Mouse (Mus musculus) ES-E14 (cell line): Measurements from ENCODE around the gene Cda. TPM values are rescaled to one million over a fixed set of nuclear protein-coding genes. Genes with fewer than 3 reads are reported as not detected.

ENCODE experiments used
- DNase-seq: peaks from one replicate; pipeline ENCODE4 v3.0.0-alpha.2; 2013; ENCODE audit warnings: low read depth, low spot score
- H3K27ac ChIP-seq: 2 replicates; pipeline ENCODE4 v1.5.1; 2012; ENCODE audit warnings: low read depth, mild to moderate bottlenecking, low read length, moderate library complexity, mixed read lengths; ENCODE audit not compliant: poor library complexity, insufficient read depth, severe bottlenecking
- H3K36me3 ChIP-seq: 2 replicates; pipeline ENCODE4 v1.6.1; 2012; ENCODE audit warnings: mild to moderate bottlenecking, low read length, moderate library complexity, mixed read lengths; ENCODE audit not compliant: control insufficient read depth, poor library complexity, insufficient read depth, severe bottlenecking
- H3K4me1 ChIP-seq, 2 experiments: fragments of 150-350 bp in 1 of 2; sonication (generic) in 1 of 2; 2 replicates each; pipeline ENCODE4 v1.6.1; 2012; ENCODE audit warnings: low read length in 2 of 2, mild to moderate bottlenecking in 1 of 2, mixed read lengths in 1 of 2; ENCODE audit not compliant: control insufficient read depth in 2 of 2, insufficient read depth in 2 of 2, poor library complexity in 1 of 2
- H3K4me3 ChIP-seq, 2 experiments: fragments of 150-350 bp in 1 of 2; sonication (generic) in 1 of 2; 2 replicates each; pipeline ENCODE4 v1.5.1; 2012; ENCODE audit warnings: low read length in 2 of 2, low read depth in 1 of 2, mild to moderate bottlenecking in 1 of 2, mixed read lengths in 1 of 2; ENCODE audit not compliant: insufficient read depth in 1 of 2, poor library complexity in 1 of 2, severe bottlenecking in 1 of 2
- H3K9ac ChIP-seq: 2 replicates; pipeline ENCODE4 v1.6.1; 2012; ENCODE audit warnings: low read depth, mild to moderate bottlenecking, low read length, mixed read lengths; ENCODE audit not compliant: poor library complexity, insufficient read depth, severe bottlenecking
- H3K9me3 ChIP-seq: fragments of 150-350 bp; sonication (generic); 2 replicates; pipeline ENCODE4 v1.6.1; 2012; ENCODE audit warnings: low read depth, mild to moderate bottlenecking, low read length; ENCODE audit not compliant: control insufficient read depth, insufficient read depth
- CHD2 ChIP-seq: IDR thresholded peaks from 2 replicates; pipeline ENCODE4 v1.6.1; 2014; ENCODE audit warnings: mild to moderate bottlenecking, low read depth, low read length, inconsistent platforms
- HCFC1 ChIP-seq: IDR thresholded peaks from 2 replicates; pipeline ENCODE4 v1.6.1; 2012; ENCODE audit warnings: low read length, inconsistent platforms, borderline replicate concordance; ENCODE audit not compliant: insufficient read depth
- MAFK ChIP-seq: IDR thresholded peaks from 2 replicates; pipeline ENCODE4 v1.6.1; 2014; ENCODE audit warnings: mild to moderate bottlenecking, low read depth, low read length, inconsistent platforms; ENCODE audit not compliant: insufficient read depth
- ZC3H11A ChIP-seq: IDR thresholded peaks from 2 replicates; pipeline ENCODE4 v1.6.1; 2012; ENCODE audit warnings: low read depth, mild to moderate bottlenecking, inconsistent platforms, low read length, borderline replicate concordance
- ZNF384 ChIP-seq: IDR thresholded peaks from 2 replicates; pipeline ENCODE4 v1.6.1; 2012; ENCODE audit warnings: low read depth, low read length, inconsistent platforms
- in situ Hi-C, 2 experiments: fragments of 600-800 bp; cut with MboI; formaldehyde crosslinking; loops; one replicate each; pipeline ENCODE4 v1.15.1; 2025; ENCODE audit warnings: low sequenced_read_pairs in 2 of 2, inconsistent platforms in 1 of 2; ENCODE audit not compliant: unreplicated experiment in 2 of 2
- total RNA-seq: library from RNA; depleted of rRNA; stranded (reverse); fragments of 300-350 nt; gene quantifications from 2 replicates; pipeline ENCODE4 v1.2.3, GENCODE M21; 2012

The Cda gene
- total RNA-seq, 1 experiment, result 3.1 TPM

GRCm38 (mm10) chr4:138326077-138326695 is 41.6 kb downstream of the Cda start, which contains the start of gene Pink1:
Gene Pink1 (minus strand): TSS chr4:138326307.
- in situ Hi-C loops, result loop anchor here in 1 of 2 experiments (10.0 kb wide), 1 partner anchor 99 kb away; no protein-coding TSS in a partner anchor
- Histone ChIP-seq H3K4me3 (peak within 1 kb of the TSS; percentile 88 to 97), H3K9ac (peak within 1 kb of the TSS; percentile 85), H3K36me3 (no peaks in the 10 kb centered on the region; the same call in 1 of the 2 replicates), H3K27ac (peak within 1 kb of the TSS; percentile 66), H3K9me3 (0 out of 2 replicates have a peak, but pooled peaks cover 2% of the 10 kb centered on the region), H3K4me1 (peaks cover 2 to 10% of the 10 kb centered on the region in 2 experiments)
- TF ChIP-seq ZNF384, result no peak
- TF ChIP-seq CHD2, result no peak
- TF ChIP-seq ZC3H11A, result peak; percentile 14; the same call in 1 of the 2 replicates
- no peak for TF ChIP-seq HCFC1
- TF ChIP-seq MAFK, result no peak
- DNase-seq, result peak; percentile 62

- TF ChIP-seq ZNF384 (no peak), HCFC1 (0 out of 2 replicates have a peak, but pooled peaks have one; percentile 16)
- Histone ChIP-seq H3K4me3 (peak overlapping the region; percentile 88 to 97), H3K9me3 (0 out of 2 replicates have a peak, but pooled peaks cover 2% of the 10 kb centered on the region), H3K9ac (peak overlapping the region; percentile 85), H3K4me1 (peaks cover 2 to 10% of the 10 kb centered on the region in 2 experiments), H3K27ac (peak overlapping the region; percentile 66), H3K36me3 (no peaks in the 10 kb centered on the region; the same call in 1 of the 2 replicates)
- DNase-seq, result peak; percentile 93
- in situ Hi-C loops, result loop anchor here in 1 of 2 experiments (10.0 kb wide), 1 partner anchor 99 kb away; no protein-coding TSS in a partner anchor
Observed at GRCm38 (mm10) chr4:138325466-138326076, 42.2 kb downstream of the Cda start.

- no peaks in the 10 kb centered on the region; the same call in 1 of the 2 replicates for H3K36me3 ChIP-seq
- no peak for DNase-seq
- in situ Hi-C loops, result loop anchor here in 1 of 2 experiments (10.0 kb wide), 1 partner anchor 100 kb away; no protein-coding TSS in a partner anchor
- 0 out of 2 replicates have a peak, but pooled peaks cover 2% of the 10 kb centered on the region for H3K9me3 ChIP-seq
- no peak overlapping the region for H3K27ac ChIP-seq
- H3K4me1 ChIP-seq, result peaks cover 2 to 10% of the 10 kb centered on the region in 2 experiments
- no peak for TF ChIP-seq HCFC1
- no peak for TF ChIP-seq ZNF384
- no peak for TF ChIP-seq CHD2
- no peak for TF ChIP-seq MAFK
- no peak for TF ChIP-seq ZC3H11A
- no peak overlapping the region for H3K9ac ChIP-seq
- H3K4me3 ChIP-seq, result no peak overlapping the region
Observed at GRCm38 (mm10) chr4:138324451-138324850, 43.3 kb downstream of the Cda start.

- in situ Hi-C loops, result loop anchor here in 1 of 2 experiments (10.0 kb wide), 1 partner anchor 101 kb away; no protein-coding TSS in a partner anchor
- Histone ChIP-seq H3K36me3 (no peaks in the 10 kb centered on the region; the same call in 1 of the 2 replicates), H3K9ac (no peak overlapping the region), H3K4me1 (peaks cover 2 to 10% of the 10 kb centered on the region in 2 experiments), H3K4me3 (no peak overlapping the region), H3K9me3 (no peaks in the 10 kb centered on the region), H3K27ac (no peak overlapping the region)
- DNase-seq, result no peak
- TF ChIP-seq MAFK (no peak), ZNF384 (no peak), CHD2 (no peak), ZC3H11A (no peak), HCFC1 (no peak)
Observed at GRCm38 (mm10) chr4:138323753-138324152, 44.0 kb downstream of the Cda start.
